Mouse (Mus musculus): Measurements from ENCODE around the gene Gan.

Gan gene

GRCm38 (mm10) chr8:117157769-117158091 lies 205 bp upstream of the Gan start:
- peak; percentile 98 for DNase-seq (ENCODE audit: low spot score)

GRCm38 (mm10) chr8:117159031-117159430 lies 1.1 kb downstream of the Gan start:
- DNase-seq (ENCODE audit: low spot score) = no peak

GRCm38 (mm10) chr8:117164912-117165311 lies 7.0 kb downstream of the Gan start:
- DNase-seq (ENCODE audit: low spot score) = no peak

- no peak for DNase-seq (ENCODE audit: low spot score)
These were observed 7.6 kb downstream of the Gan start for GRCm38 (mm10) chr8:117165542-117165941.

GRCm38 (mm10) chr8:117166515-117166914 lies 8.6 kb downstream of the Gan start:
- no peak for DNase-seq (ENCODE audit: low spot score)

GRCm38 (mm10) chr8:117167243-117167883 lies 9.4 kb downstream of the Gan start:
- no peak for DNase-seq (ENCODE audit: low spot score)

GRCm38 (mm10) chr8:117168378-117168777 lies 10.4 kb downstream of the Gan start:
- no peak for DNase-seq (ENCODE audit: low spot score)

- DNase-seq (ENCODE audit: low spot score) = no peak
These were observed 13.9 kb downstream of the Gan start for GRCm38 (mm10) chr8:117171826-117172225.

- DNase-seq (ENCODE audit: low spot score) = peak; percentile 65
These were observed 15.0 kb downstream of the Gan start for GRCm38 (mm10) chr8:117172904-117173303.

- DNase-seq (ENCODE audit: low spot score) = no peak
These were observed 15.8 kb downstream of the Gan start for GRCm38 (mm10) chr8:117173690-117174089.

- no peak for DNase-seq (ENCODE audit: low spot score)
These were observed 16.6 kb downstream of the Gan start for GRCm38 (mm10) chr8:117174536-117174935.

- no peak for DNase-seq (ENCODE audit: low spot score)
These were observed 18.4 kb downstream of the Gan start for GRCm38 (mm10) chr8:117176308-117176707.

- no peak for DNase-seq (ENCODE audit: low spot score)
These were observed 19.3 kb downstream of the Gan start for GRCm38 (mm10) chr8:117177236-117177635.

GRCm38 (mm10) chr8:117178039-117178438 lies 20.1 kb downstream of the Gan start:
- no peak for DNase-seq (ENCODE audit: low spot score)

GRCm38 (mm10) chr8:117178676-117179075 lies 20.7 kb downstream of the Gan start:
- DNase-seq (ENCODE audit: low spot score) = no peak

- DNase-seq (ENCODE audit: low spot score) = no peak
These were observed 24.8 kb downstream of the Gan start for GRCm38 (mm10) chr8:117182746-117183145.

- DNase-seq (ENCODE audit: low spot score) = no peak
These were observed 25.9 kb downstream of the Gan start for GRCm38 (mm10) chr8:117183664-117184377.

- no peak for DNase-seq (ENCODE audit: low spot score)
These were observed 36.4 kb downstream of the Gan start for GRCm38 (mm10) chr8:117194355-117194754.

- DNase-seq (ENCODE audit: low spot score) = no peak
These were observed 38.7 kb downstream of the Gan start for GRCm38 (mm10) chr8:117196593-117196992.

- no peak for DNase-seq (ENCODE audit: low spot score)
These were observed 39.6 kb downstream of the Gan start for GRCm38 (mm10) chr8:117197551-117197950.

- DNase-seq (ENCODE audit: low spot score) = no peak
These were observed 40.4 kb downstream of the Gan start for GRCm38 (mm10) chr8:117198141-117198935.

- DNase-seq (ENCODE audit: low spot score) = no peak
These were observed 41.7 kb downstream of the Gan start for GRCm38 (mm10) chr8:117199658-117200057.

- no peak for DNase-seq (ENCODE audit: low spot score)
These were observed 42.4 kb downstream of the Gan start for GRCm38 (mm10) chr8:117200346-117200745.

All from testis, postnatal 10 days (tissue).